Mouse (Mus musculus): ENCODE data around the gene Scarb1. TPM values are rescaled to one million over a fixed set of nuclear protein-coding genes. Genes with fewer than 3 reads are reported as not detected.

The Scarb1 gene
- polyA plus RNA-seq, 1 experiment from 2014 or later = 105 TPM

- Histone ChIP-seq H3K27me3 (ENCODE audit: insufficient read depth, low read length) (no peaks in the 10 kb centered on the region), H3K4me3 (ENCODE audit: low read depth, low read length) (no peak overlapping the region), H3K9me3 (ENCODE audit: low read length) (0 out of 2 replicates have a peak, but pooled peaks cover 3% of the 10 kb centered on the region), H3K27ac (ENCODE audit: low read depth) (no peak overlapping the region), H3K9ac (replicated peaks) (no peak overlapping the region), H3K4me1 (ENCODE audit: insufficient read depth) (no peaks in the 10 kb centered on the region), H3K4me2 (ENCODE audit: low read depth, low read length) (no peak overlapping the region), H3K36me3 (replicated peaks; ENCODE audit: insufficient read depth, low read length) (no peaks in the 10 kb centered on the region)
- WGBS (ENCODE audit: insufficient replicate concordance) = 75% methylated on average over 7 of the region's 7 CpGs
- no peak for TF ChIP-seq EP300 (IDR thresholded peaks at IDR 0.05; ENCODE audit: low read depth)
- no peak for TF ChIP-seq CTCF (IDR thresholded peaks at IDR 0.05; ENCODE audit: low read depth)
- DNase-seq = no peak
- ATAC-seq = no peak
Observed at GRCm38 (mm10) chr5:125232443-125232979, 108.4 kb downstream of the Scarb1 start.

GRCm38 (mm10) chr5:125230463-125230862 lies 110.4 kb downstream of the Scarb1 start:
- Histone ChIP-seq H3K4me3 (ENCODE audit: low read depth, low read length) (no peak overlapping the region), H3K9ac (replicated peaks) (no peak overlapping the region), H3K9me3 (ENCODE audit: low read length) (0 out of 2 replicates have a peak, but pooled peaks cover 3% of the 10 kb centered on the region), H3K27me3 (ENCODE audit: insufficient read depth, low read length) (no peaks in the 10 kb centered on the region), H3K4me1 (ENCODE audit: insufficient read depth) (no peaks in the 10 kb centered on the region), H3K36me3 (replicated peaks; ENCODE audit: insufficient read depth, low read length) (no peaks in the 10 kb centered on the region), H3K27ac (ENCODE audit: low read depth) (no peak overlapping the region), H3K4me2 (ENCODE audit: low read depth, low read length) (no peak overlapping the region)
- 66% methylated on average over 5 of the region's 5 CpGs for WGBS (ENCODE audit: insufficient replicate concordance)
- no peak for ATAC-seq
- DNase-seq = no peak
- no peak for TF ChIP-seq EP300 (IDR thresholded peaks at IDR 0.05; ENCODE audit: low read depth)

- H3K27ac ChIP-seq (ENCODE audit: low read depth) = no peak overlapping the region
- ATAC-seq (no peak), DNase-seq (no peak)
- H3K4me1 ChIP-seq (ENCODE audit: insufficient read depth) = no peaks in the 10 kb centered on the region
- H3K36me3 ChIP-seq (replicated peaks; ENCODE audit: insufficient read depth, low read length) = no peaks in the 10 kb centered on the region
- TF ChIP-seq CTCF (IDR thresholded peaks at IDR 0.05; ENCODE audit: low read depth) = no peak
- no peak for TF ChIP-seq EP300 (IDR thresholded peaks at IDR 0.05; ENCODE audit: low read depth)
- H3K4me2 ChIP-seq (ENCODE audit: low read depth, low read length) = no peak overlapping the region
- H3K9me3 ChIP-seq (ENCODE audit: low read length) = 0 out of 2 replicates have a peak, but pooled peaks cover 3% of the 10 kb centered on the region
- 54% methylated on average over 2 of the region's 2 CpGs for WGBS (ENCODE audit: insufficient replicate concordance)
- no peak overlapping the region for H3K4me3 ChIP-seq (ENCODE audit: low read depth, low read length)
- no peaks in the 10 kb centered on the region for H3K27me3 ChIP-seq (ENCODE audit: insufficient read depth, low read length)
- H3K9ac ChIP-seq (replicated peaks) = no peak overlapping the region
Observed at GRCm38 (mm10) chr5:125229097-125229496, 111.8 kb downstream of the Scarb1 start.

- Histone ChIP-seq H3K9ac (replicated peaks) (no peak overlapping the region), H3K27me3 (ENCODE audit: insufficient read depth, low read length) (no peaks in the 10 kb centered on the region), H3K4me2 (ENCODE audit: low read depth, low read length) (no peak overlapping the region), H3K9me3 (ENCODE audit: low read length) (0 out of 2 replicates have a peak, but pooled peaks cover 3% of the 10 kb centered on the region), H3K4me3 (ENCODE audit: low read depth, low read length) (no peak overlapping the region), H3K36me3 (replicated peaks; ENCODE audit: insufficient read depth, low read length) (no peaks in the 10 kb centered on the region), H3K4me1 (ENCODE audit: insufficient read depth) (no peaks in the 10 kb centered on the region), H3K27ac (ENCODE audit: low read depth) (no peak overlapping the region)
- no peak for TF ChIP-seq EP300 (IDR thresholded peaks at IDR 0.05; ENCODE audit: low read depth)
- TF ChIP-seq CTCF (IDR thresholded peaks at IDR 0.05; ENCODE audit: low read depth) = no peak; the same call in 1 of the 2 replicates
- ATAC-seq (no peak), DNase-seq (no peak)
- 95% methylated on average over 4 of the region's 4 CpGs for WGBS (ENCODE audit: insufficient replicate concordance)
Observed at GRCm38 (mm10) chr5:125227699-125228098, 113.2 kb downstream of the Scarb1 start.

Other genes starting within 250 kb of the Scarb1 start
- gene Ncor2, start 161.9 kb downstream of the Scarb1 start, polyA plus RNA-seq (2015; fragmentation: Nextera tagmentation; extraction: Ambion mirVana) = 3.1 and 3.4 TPM in 2 replicates
- gene Gm10382, start 48.2 kb upstream of the Scarb1 start, polyA plus RNA-seq (2015; fragmentation: Nextera tagmentation; extraction: Ambion mirVana) = 0.17 and 0.18 TPM in 2 replicates
- gene Ubc, start 49.1 kb upstream of the Scarb1 start, polyA plus RNA-seq (2015; fragmentation: Nextera tagmentation; extraction: Ambion mirVana) = 369 and 531 TPM in 2 replicates
- 3.3 and 3.4 TPM in 2 replicates for gene Dhx37, start 93.0 kb upstream of the Scarb1 start, polyA plus RNA-seq (2015; fragmentation: Nextera tagmentation; extraction: Ambion mirVana)
- gene Bri3bp, start 100.5 kb upstream of the Scarb1 start, polyA plus RNA-seq (2015; fragmentation: Nextera tagmentation; extraction: Ambion mirVana) = 20.2 and 20.9 TPM in 2 replicates
- gene Aacs, start 134.7 kb upstream of the Scarb1 start, polyA plus RNA-seq (2015; fragmentation: Nextera tagmentation; extraction: Ambion mirVana) = 3.8 and 4.6 TPM in 2 replicates
- gene Tmem132b, start 190.7 kb upstream of the Scarb1 start, polyA plus RNA-seq (2015; fragmentation: Nextera tagmentation; extraction: Ambion mirVana) = not detected in 2 replicates